Mouse (Mus musculus) myocyte (in vitro differentiated cells): ENCODE measurements around the gene Celsr2.

Source experiments
- CEBPB ChIP-seq: IDR thresholded peaks from 2 replicates; pipeline ENCODE4 v1.6.1; 2011; ENCODE audit warnings: mild to moderate bottlenecking, moderate library complexity; ENCODE audit not compliant: poor library complexity, insufficient read depth, severe bottlenecking
- E2F4 ChIP-seq: IDR thresholded peaks from one replicate; pipeline ENCODE4 v1.6.1; 2011; ENCODE audit warnings: mild to moderate bottlenecking, control low read depth, moderate library complexity; ENCODE audit not compliant: insufficient read depth
- MAX ChIP-seq: IDR thresholded peaks from one replicate; pipeline ENCODE4 v1.6.1; 2011; ENCODE audit warnings: low read depth, mild to moderate bottlenecking, control low read depth
- MYOD1 ChIP-seq, 3 experiments: IDR thresholded peaks; one replicate each; pipeline ENCODE4 v1.6.1; 2011; ENCODE audit warnings: control low read depth in 2 of 3, low read depth in 2 of 3, mild to moderate bottlenecking in 2 of 3, moderate library complexity in 1 of 3; ENCODE audit not compliant: insufficient read length in 2 of 3, control insufficient read depth in 1 of 3
- MYOG ChIP-seq, 3 experiments: IDR thresholded peaks; one replicate each; pipeline ENCODE4 v1.6.1; 2011; ENCODE audit warnings: control low read depth in 2 of 3, low read depth in 2 of 3, mild to moderate bottlenecking in 2 of 3; ENCODE audit not compliant: insufficient read length in 2 of 3, control insufficient read depth in 1 of 3, insufficient read depth in 1 of 3
- POLR2A ChIP-seq: IDR thresholded peaks from one replicate; pipeline ENCODE4 v1.6.1; 2011; ENCODE audit warnings: low read depth, mild to moderate bottlenecking, control low read depth, moderate library complexity; ENCODE audit not compliant: insufficient read length
- POLR2AphosphoS2 ChIP-seq: IDR thresholded peaks from one replicate; pipeline ENCODE4 v1.6.1; 2011; ENCODE audit warnings: low read depth, control low read depth; ENCODE audit not compliant: insufficient read length
- REST ChIP-seq: IDR thresholded peaks from one replicate; pipeline ENCODE4 v1.6.1; 2011; ENCODE audit warnings: mild to moderate bottlenecking, control low read depth, moderate library complexity; ENCODE audit not compliant: insufficient read depth, insufficient read length
- USF1 ChIP-seq: IDR thresholded peaks from one replicate; pipeline ENCODE4 v1.6.1; 2011; ENCODE audit warnings: low read depth, mild to moderate bottlenecking, control low read depth, moderate library complexity

- TF ChIP-seq E2F4 (no peak), MYOG (IDR thresholded peaks at IDR 0.05; ENCODE audit: control insufficient read depth in 1 of 3, insufficient read depth in 1 of 3, insufficient read length in 2 of 3, low read depth in 2 of 3) (no peak), REST (no peak), POLR2AphosphoS2 (no peak), POLR2A (no peak), USF1 (no peak), MYOD1 (IDR thresholded peaks at IDR 0.05; ENCODE audit: control insufficient read depth in 1 of 3, insufficient read length in 2 of 3, low read depth in 2 of 3) (no peak), CEBPB (no peak), MAX (no peak)
Observed at GRCm38 (mm10) chr3:108360894-108361293, 54.5 kb downstream of the Celsr2 start.
